Mouse (Mus musculus) limb, embryonic 14.5 days (tissue): ENCODE results near the gene Gm6034. TPM values are rescaled to one million over a fixed set of nuclear protein-coding genes. Genes with fewer than 3 reads are reported as not detected.
"Not testable (repeated sequence)": the region's sequence is repeated elsewhere in the genome, so short reads cannot be mapped to it uniquely, and the experiment has no call there.

ENCODE experiments used
- ATAC-seq: fragments of 200-750 bp; cut with Nextera tagmentation; 2 replicates; pipeline ENCODE4 v1.8.0; 2017; ENCODE audit warnings: low read depth, moderate number of reproducible peaks, moderate TSS enrichment; ENCODE audit not compliant: low FRiP score
- DNase-seq: peaks from one replicate; pipeline ENCODE4 v3.0.0-alpha.2; 2015; ENCODE audit warnings: low spot score
- H3K27ac ChIP-seq: fragments of 300-500 bp; sonication (generic); replicated peaks from 2 replicates; pipeline ENCODE4 v1.5.1; 2014; ENCODE audit warnings: low read depth, mild to moderate bottlenecking, low read length, moderate library complexity, mixed read lengths
- H3K27me3 ChIP-seq: fragments of 300-500 bp; sonication (generic); 2 replicates; pipeline ENCODE4 v1.6.1; 2014; ENCODE audit warnings: low read length, mixed read lengths; ENCODE audit not compliant: control insufficient read depth, insufficient read depth
- H3K36me3 ChIP-seq: fragments of 300-500 bp; sonication (generic); 2 replicates; pipeline ENCODE4 v1.6.1; 2014; ENCODE audit warnings: mild to moderate bottlenecking, low read length, moderate library complexity, mixed read lengths; ENCODE audit not compliant: control insufficient read depth, insufficient read depth
- H3K4me1 ChIP-seq: fragments of 300-500 bp; sonication (generic); 2 replicates; pipeline ENCODE4 v1.6.1; 2014; ENCODE audit warnings: antibody characterized with exemption, low read length, mixed read lengths; ENCODE audit not compliant: control insufficient read depth, insufficient read depth
- H3K4me2 ChIP-seq: fragments of 300-500 bp; sonication (generic); replicated peaks from 2 replicates; pipeline ENCODE4 v1.6.1; 2014; ENCODE audit warnings: low read depth, mild to moderate bottlenecking, low read length, moderate library complexity; ENCODE audit not compliant: severe bottlenecking
- H3K4me3 ChIP-seq: fragments of 300-500 bp; sonication (generic); replicated peaks from 2 replicates; pipeline ENCODE4 v1.5.1; 2014; ENCODE audit warnings: low read length
- H3K9ac ChIP-seq: fragments of 300-500 bp; sonication (generic); 2 replicates; pipeline ENCODE4 v1.6.1; 2014; ENCODE audit warnings: mild to moderate bottlenecking, low read depth, low read length, moderate library complexity; ENCODE audit not compliant: severe bottlenecking
- H3K9me3 ChIP-seq: fragments of 300-500 bp; sonication (generic); 2 replicates; pipeline ENCODE4 v1.6.1; 2016; ENCODE audit warnings: low read length; ENCODE audit not compliant: control insufficient read depth
- POLR2A ChIP-seq: fragments of 200-500 bp; IDR thresholded peaks from 2 replicates; pipeline ENCODE4 v1.8.0; 2012; ENCODE audit warnings: inconsistent platforms, mild to moderate bottlenecking, moderate library complexity, borderline replicate concordance; ENCODE audit not compliant: insufficient read depth, insufficient read length; ENCODE audit errors: extremely low read depth
- WGBS: fragments of 180-500 bp; shearing (Covaris S2); extraction: QIAGEN DNeasy Blood & Tissue Kit; methylation state at CpG from one replicate; pipeline ENCODE4 v1.1.7; 2014; 5-methylcytosine and 5-hydroxymethylcytosine counted together
- polyA plus RNA-seq, 2 experiments: library from polyadenylated mRNA; depleted of rRNA in 1 of 2; stranded (reverse) in 1 of 2; unstranded in 1 of 2; fragments of >200 nt; fragmentation: Nextera tagmentation in 1 of 2; extraction: Ambion mirVana in 1 of 2; gene quantifications; 2 replicates each; pipeline versions ENCODE4 v1.2.1 to v1.2.3; 2012 to 2014

The Gm6034 gene
- polyA plus RNA-seq, 2 experiments: not detected

DNA sequence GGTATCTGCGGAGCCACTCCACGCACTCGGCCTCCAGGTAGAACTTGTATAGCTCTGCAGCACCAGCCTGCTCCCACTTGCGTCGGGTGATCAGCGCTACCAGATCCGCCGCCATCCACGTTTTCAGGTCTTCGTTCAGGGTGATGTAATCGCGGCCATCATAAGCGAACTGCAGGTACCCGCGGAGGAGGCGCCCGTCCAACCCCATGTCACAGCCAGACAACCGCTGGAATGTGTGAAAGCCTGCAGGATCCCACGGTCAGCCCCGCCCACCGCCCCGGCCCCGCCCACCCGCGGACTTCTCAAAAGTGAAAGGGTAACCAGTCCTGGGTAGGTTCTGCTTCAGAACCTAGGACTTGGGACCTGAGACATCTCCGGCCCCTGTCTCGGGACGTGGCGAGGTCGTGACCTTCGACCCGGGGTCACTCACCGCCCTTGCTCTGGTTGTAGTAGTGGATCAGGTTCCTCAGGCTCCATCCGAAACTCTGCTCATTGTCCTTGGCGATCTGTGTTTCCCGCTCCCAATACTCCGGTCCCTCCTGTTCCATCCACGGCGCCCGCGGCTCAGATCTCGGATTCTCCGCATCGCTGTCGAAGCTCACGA is 40.6 kb downstream of the Gm6034 start:
- under 1% methylated on average over 41 of the region's 46 CpGs for WGBS

DNA sequence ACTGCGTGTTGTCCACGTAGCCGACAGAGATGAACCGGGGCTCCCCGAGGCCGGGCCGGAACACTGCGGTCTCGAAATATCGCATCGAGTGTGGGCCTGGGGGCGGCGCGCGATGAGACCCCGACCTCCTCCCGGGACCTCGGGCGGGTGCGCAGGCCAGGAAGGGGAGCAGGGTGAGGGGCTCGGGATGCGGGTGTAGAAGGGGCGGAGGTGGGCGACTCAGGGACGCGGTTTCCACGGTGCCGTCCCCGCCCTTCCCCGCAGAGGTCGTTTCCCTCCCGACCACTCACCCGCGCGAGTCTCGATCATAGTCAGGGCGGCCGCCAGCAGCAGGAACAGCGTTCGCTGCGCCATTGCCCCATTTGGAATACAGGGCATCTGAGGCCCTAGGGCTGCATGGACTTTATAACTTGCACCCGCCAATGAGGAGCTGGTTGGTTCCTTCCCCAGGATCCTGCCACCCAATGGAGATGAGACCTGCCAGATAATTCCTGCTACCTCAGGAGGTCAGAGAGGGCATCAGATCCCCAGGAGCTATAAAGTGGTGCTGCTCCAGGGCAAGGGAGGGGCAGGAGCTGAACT is 41.2 kb downstream of the Gm6034 start:
- H3K4me3 ChIP-seq: peak overlapping the region; percentile 45
- H3K27me3 ChIP-seq: peaks cover 18% of the 10 kb centered on the region
- H3K27ac ChIP-seq: no peak overlapping the region
- H3K4me1 ChIP-seq: no peaks in the 10 kb centered on the region; the same call in 1 of the 2 replicates
- peak overlapping the region; percentile 46; the same call in 1 of the 2 replicates for H3K9ac ChIP-seq
- WGBS: under 1% methylated on average over 24 of the region's 42 CpGs
- TF ChIP-seq POLR2A: no peak
- ATAC-seq (no peak), DNase-seq (no peak)
- H3K36me3 ChIP-seq: no peaks in the 10 kb centered on the region
- no peaks in the 10 kb centered on the region for H3K9me3 ChIP-seq
- peak overlapping the region; percentile 90 for H3K4me2 ChIP-seq

More for the DNA sequence above, 40.6 kb downstream of the Gm6034 start:
- TF ChIP-seq POLR2A: no peak
- Histone ChIP-seq H3K4me1 (no peaks in the 10 kb centered on the region; the same call in 1 of the 2 replicates), H3K9ac (peak overlapping the region; percentile 46; the same call in 1 of the 2 replicates), H3K4me2 (peak overlapping the region; percentile 90), H3K9me3 (no peaks in the 10 kb centered on the region), H3K36me3 (no peaks in the 10 kb centered on the region), H3K27me3 (peaks cover 18% of the 10 kb centered on the region), H3K4me3 (peak overlapping the region; percentile 45), H3K27ac (no peak overlapping the region)
- peak; percentile 47; the same call in 1 of the 2 replicates for ATAC-seq
- peak; percentile 8 for DNase-seq

DNA sequence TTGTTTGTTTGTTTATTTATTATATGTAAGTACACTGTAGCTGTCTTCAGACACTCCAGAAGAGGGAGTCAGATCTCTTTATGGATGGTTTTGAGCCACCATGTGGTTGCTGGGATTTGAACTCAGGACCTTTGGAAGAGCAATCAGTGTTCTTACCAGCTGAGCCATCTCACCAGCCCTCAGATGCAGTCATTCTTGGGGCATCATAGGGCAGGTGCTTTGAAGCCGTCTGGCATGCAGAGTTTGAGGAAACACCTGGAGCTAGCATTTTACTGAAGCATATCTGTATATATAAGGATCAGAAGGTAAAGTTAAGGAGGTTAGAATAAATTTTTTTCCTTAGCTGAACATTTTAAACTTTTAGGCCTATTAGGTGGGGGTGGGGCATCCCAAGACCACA is 43.2 kb downstream of the Gm6034 start:
- 62% methylated on average over 1 of the region's 1 CpGs for WGBS
- not testable (repeated sequence) for H3K36me3 ChIP-seq, H3K9me3 ChIP-seq, H3K4me2 ChIP-seq, H3K9ac ChIP-seq, H3K27ac ChIP-seq, DNase-seq, H3K4me3 ChIP-seq, H3K4me1 ChIP-seq, ATAC-seq
- H3K27me3 ChIP-seq: peaks cover 18% of the 10 kb centered on the region

DNA sequence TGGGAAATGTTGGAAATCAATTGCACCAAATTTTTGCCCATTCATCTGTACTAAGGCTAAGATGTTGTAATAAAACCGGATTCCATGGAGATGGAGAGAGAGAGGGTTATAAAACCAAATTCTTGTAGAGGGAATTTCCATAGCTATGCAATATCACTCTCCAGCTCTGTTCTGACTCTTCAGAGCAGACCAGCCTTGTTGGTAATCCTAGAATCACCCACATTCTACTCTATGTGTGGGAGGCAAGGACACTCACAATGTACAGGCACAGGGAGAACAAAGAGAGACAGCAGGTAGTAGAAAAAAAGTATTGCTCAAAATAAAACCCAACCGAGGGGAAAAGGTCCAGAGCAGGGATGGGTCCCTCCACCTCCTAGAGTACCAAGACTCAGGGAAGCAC is 49.2 kb downstream of the Gm6034 start:
- not testable (repeated sequence) for H3K4me3 ChIP-seq, ATAC-seq, DNase-seq, H3K36me3 ChIP-seq, H3K27me3 ChIP-seq, H3K4me2 ChIP-seq, H3K27ac ChIP-seq, H3K9ac ChIP-seq, H3K4me1 ChIP-seq, H3K9me3 ChIP-seq
- WGBS: no CpG with 5 or more reads among the region's 2 CpGs

DNA sequence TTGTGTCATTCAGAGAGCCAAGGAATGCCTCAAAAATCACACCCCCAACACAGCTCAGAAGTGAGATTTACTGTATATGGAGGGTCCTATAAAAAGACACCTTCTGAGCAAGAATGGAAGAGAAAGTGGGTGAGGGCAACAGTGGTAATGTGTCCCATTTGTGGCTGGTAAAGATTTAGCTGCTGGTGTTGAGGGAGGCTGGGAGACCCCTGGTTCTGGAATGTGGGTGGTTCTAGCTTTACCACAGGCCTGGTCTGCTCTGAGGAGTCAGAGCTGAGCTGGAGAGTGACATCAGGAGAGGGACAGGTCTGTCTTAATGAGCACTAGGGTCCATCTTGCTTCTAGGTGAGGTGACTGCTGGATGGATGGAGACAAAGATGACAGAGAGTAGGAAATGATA is 49.8 kb downstream of the Gm6034 start:
- not testable (repeated sequence) for H3K4me3 ChIP-seq, H3K9me3 ChIP-seq, H3K27ac ChIP-seq, H3K4me1 ChIP-seq, DNase-seq, H3K9ac ChIP-seq, H3K4me2 ChIP-seq, H3K36me3 ChIP-seq, ATAC-seq, H3K27me3 ChIP-seq

DNA sequence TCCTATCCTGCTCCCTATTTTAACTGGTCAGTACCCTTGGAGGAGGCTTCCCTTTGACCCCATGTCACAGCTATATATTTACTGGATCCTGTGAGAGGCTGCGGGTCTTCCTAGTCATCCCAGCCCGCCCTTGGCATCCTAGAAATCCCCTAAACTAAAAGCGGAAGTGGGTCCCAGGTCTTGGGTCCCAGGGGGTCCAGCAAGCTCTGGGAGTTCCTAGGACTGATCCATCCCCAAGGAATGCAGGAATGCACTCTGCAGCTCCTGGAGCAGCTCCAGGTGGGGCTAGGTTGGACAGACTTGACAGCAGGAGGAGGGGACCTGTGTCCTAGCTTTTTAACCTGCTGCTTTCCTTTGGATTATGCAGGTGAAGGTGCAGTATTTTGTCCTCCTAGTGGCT is 51.2 kb downstream of the Gm6034 start:
- Histone ChIP-seq H3K9ac (no peak overlapping the region), H3K36me3 (no peaks in the 10 kb centered on the region), H3K27ac (no peak overlapping the region), H3K4me1 (no peaks in the 10 kb centered on the region), H3K27me3 (no peaks in the 10 kb centered on the region), H3K4me3 (no peak overlapping the region), H3K9me3 (no peaks in the 10 kb centered on the region), H3K4me2 (no peak overlapping the region)
- ATAC-seq: no peak
- TF ChIP-seq POLR2A: no peak
- DNase-seq: no peak
- 22% methylated on average over 3 of the region's 3 CpGs for WGBS

DNA sequence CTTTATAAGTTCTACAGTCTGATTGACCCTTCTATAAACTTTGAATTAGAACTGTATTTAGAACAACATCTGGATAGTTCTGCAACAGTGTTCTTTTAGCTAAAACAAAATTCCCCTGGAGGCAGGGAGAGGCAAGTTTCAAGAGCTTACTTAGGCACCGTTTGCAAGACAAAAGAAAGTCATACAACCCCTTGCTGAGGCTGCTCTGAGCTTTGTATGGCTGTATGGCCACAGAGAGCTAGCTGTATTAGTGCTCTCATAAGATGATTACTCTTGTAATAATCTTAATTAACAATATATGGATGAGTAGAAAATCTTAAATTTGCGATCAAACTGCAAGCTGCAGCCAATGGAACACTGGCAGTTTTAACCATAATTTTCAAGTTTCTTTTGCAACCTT is 56.8 kb downstream of the Gm6034 start:
- not testable (repeated sequence) for ATAC-seq
- WGBS: 56% methylated on average over 2 of the region's 2 CpGs

DNA sequence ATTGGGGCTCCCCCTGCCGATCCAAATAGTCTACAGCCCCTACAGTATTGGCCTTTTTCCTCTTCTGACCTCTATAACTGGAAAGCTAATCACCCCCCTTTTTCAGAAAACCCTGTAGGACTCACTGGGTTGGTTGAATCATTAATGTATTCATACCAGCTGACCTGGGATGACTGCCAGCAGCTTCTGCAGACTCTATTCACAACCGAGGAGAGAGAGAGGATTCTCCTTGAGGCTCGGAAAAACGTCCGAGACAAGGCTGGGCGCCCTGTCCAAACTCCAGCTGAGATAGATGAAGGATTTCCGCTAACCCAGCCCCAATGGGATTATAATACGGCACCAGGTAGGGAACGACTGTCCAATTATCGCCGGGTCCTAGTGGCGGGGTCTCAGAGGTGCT is 59.3 kb downstream of the Gm6034 start:
- not testable (repeated sequence) for H3K9me3 ChIP-seq, H3K4me1 ChIP-seq, H3K4me2 ChIP-seq, H3K9ac ChIP-seq, H3K4me3 ChIP-seq, DNase-seq, H3K36me3 ChIP-seq, H3K27ac ChIP-seq, ATAC-seq, H3K27me3 ChIP-seq
- 90% methylated on average over 11 of the region's 12 CpGs for WGBS

More for the DNA sequence above, 56.8 kb downstream of the Gm6034 start:
- H3K36me3 ChIP-seq, DNase-seq, H3K4me3 ChIP-seq, H3K9me3 ChIP-seq, H3K9ac ChIP-seq, H3K27ac ChIP-seq, H3K27me3 ChIP-seq, H3K4me2 ChIP-seq, H3K4me1 ChIP-seq: not testable (repeated sequence)
